Mouse (Mus musculus): ENCODE measurements around the gene Zfp715. TPM values are rescaled to one million over a fixed set of nuclear protein-coding genes. Genes with fewer than 3 reads are reported as not detected.
A peak's percentile ranks its signal among the peaks of the same experiment; 100 is the strongest.

Zfp715 gene
- total RNA-seq (2014; rRNA removed) (14.3 and 21.2 TPM in 2 replicates), polyA plus RNA-seq (2015; fragmentation: Nextera tagmentation; extraction: Ambion mirVana) (11.8 and 13.4 TPM in 2 replicates)

- no peak for TF ChIP-seq CTCF (IDR thresholded peaks at IDR 0.05; ENCODE audit: low read depth)
- WGBS, result 0% methylated on average over 33 of the region's 33 CpGs
- Histone ChIP-seq H3K9me3 (ENCODE audit: low read length) (no peaks in the 10 kb centered on the region), H3K9ac (replicated peaks; ENCODE audit: low read length) (peak within 1 kb of the TSS; percentile 80), H3K27ac (peak within 1 kb of the TSS; percentile 89), H3K4me1 (ENCODE audit: insufficient read depth, low read length) (no peaks in the 10 kb centered on the region), H3K4me3 (ENCODE audit: low read length) (peak within 1 kb of the TSS; percentile 83), H3K36me3 (ENCODE audit: insufficient read depth, low read length) (no peaks in the 10 kb centered on the region; the same call in 1 of the 2 replicates), H3K4me2 (ENCODE audit: low read depth, low read length) (peak within 1 kb of the TSS; percentile 80), H3K27me3 (ENCODE audit: insufficient read depth, low read length) (no peaks in the 10 kb centered on the region)
- DNase-seq (ENCODE audit: low spot score) (peak; percentile 98), ATAC-seq (peak; percentile 98)
Observed at GRCm38 (mm10) chr7:43313013-43313428, at the start of gene Zfp715. Zfp715 (minus strand) TSS chr7:43313294.

- no peak overlapping the region for H3K9ac ChIP-seq (replicated peaks; ENCODE audit: low read length)
- H3K4me2 ChIP-seq (ENCODE audit: low read depth, low read length), result no peak overlapping the region
- H3K9me3 ChIP-seq (ENCODE audit: low read length), result no peaks in the 10 kb centered on the region
- no peaks in the 10 kb centered on the region for H3K27me3 ChIP-seq (ENCODE audit: insufficient read depth, low read length)
- no peak for TF ChIP-seq CTCF (IDR thresholded peaks at IDR 0.05; ENCODE audit: low read depth)
- H3K36me3 ChIP-seq (ENCODE audit: insufficient read depth, low read length), result no peaks in the 10 kb centered on the region
- no peak overlapping the region for H3K27ac ChIP-seq
- no peak for ATAC-seq
- H3K4me1 ChIP-seq (ENCODE audit: insufficient read depth, low read length), result no peaks in the 10 kb centered on the region
- WGBS, result 78% methylated on average over 4 of the region's 4 CpGs
- no peak overlapping the region for H3K4me3 ChIP-seq (ENCODE audit: low read length)
- no peak for DNase-seq (ENCODE audit: low spot score)
Observed at GRCm38 (mm10) chr7:43362021-43362420, 48.9 kb upstream of the Zfp715 start.

GRCm38 (mm10) chr7:43361442-43361841 is 48.3 kb upstream of the Zfp715 start:
- TF ChIP-seq CTCF (IDR thresholded peaks at IDR 0.05; ENCODE audit: low read depth), result no peak
- WGBS, result 97% methylated on average over 1 of the region's 1 CpGs
- Histone ChIP-seq H3K36me3 (ENCODE audit: insufficient read depth, low read length) (no peaks in the 10 kb centered on the region), H3K9ac (replicated peaks; ENCODE audit: low read length) (no peak overlapping the region), H3K4me2 (ENCODE audit: low read depth, low read length) (no peak overlapping the region), H3K4me3 (ENCODE audit: low read length) (no peak overlapping the region), H3K4me1 (ENCODE audit: insufficient read depth, low read length) (no peaks in the 10 kb centered on the region), H3K27ac (no peak overlapping the region), H3K9me3 (ENCODE audit: low read length) (no peaks in the 10 kb centered on the region), H3K27me3 (ENCODE audit: insufficient read depth, low read length) (no peaks in the 10 kb centered on the region)
- DNase-seq (ENCODE audit: low spot score) (no peak), ATAC-seq (no peak)

GRCm38 (mm10) chr7:43358556-43358955 is 45.5 kb upstream of the Zfp715 start:
- H3K27ac ChIP-seq, result no peak overlapping the region
- no peaks in the 10 kb centered on the region for H3K27me3 ChIP-seq (ENCODE audit: insufficient read depth, low read length)
- DNase-seq (ENCODE audit: low spot score) (no peak), ATAC-seq (no peak)
- 91% methylated on average over 3 of the region's 3 CpGs for WGBS
- no peak overlapping the region for H3K4me2 ChIP-seq (ENCODE audit: low read depth, low read length)
- no peaks in the 10 kb centered on the region for H3K9me3 ChIP-seq (ENCODE audit: low read length)
- no peak overlapping the region for H3K4me3 ChIP-seq (ENCODE audit: low read length)
- TF ChIP-seq CTCF (IDR thresholded peaks at IDR 0.05; ENCODE audit: low read depth), result no peak
- no peaks in the 10 kb centered on the region for H3K4me1 ChIP-seq (ENCODE audit: insufficient read depth, low read length)
- H3K9ac ChIP-seq (replicated peaks; ENCODE audit: low read length), result no peak overlapping the region
- no peaks in the 10 kb centered on the region for H3K36me3 ChIP-seq (ENCODE audit: insufficient read depth, low read length)

- Histone ChIP-seq H3K9ac (replicated peaks; ENCODE audit: low read length) (no peak overlapping the region), H3K27me3 (ENCODE audit: insufficient read depth, low read length) (no peaks in the 10 kb centered on the region), H3K27ac (no peak overlapping the region), H3K36me3 (ENCODE audit: insufficient read depth, low read length) (no peaks in the 10 kb centered on the region), H3K4me1 (ENCODE audit: insufficient read depth, low read length) (no peaks in the 10 kb centered on the region), H3K4me3 (ENCODE audit: low read length) (no peak overlapping the region), H3K4me2 (ENCODE audit: low read depth, low read length) (no peak overlapping the region), H3K9me3 (ENCODE audit: low read length) (no peaks in the 10 kb centered on the region)
- no peak for DNase-seq (ENCODE audit: low spot score)
- TF ChIP-seq CTCF (IDR thresholded peaks at IDR 0.05; ENCODE audit: low read depth), result no peak
- WGBS, result 8% methylated on average over 12 of the region's 12 CpGs
- no peak for ATAC-seq
Observed at GRCm38 (mm10) chr7:43354893-43355835, 42.1 kb upstream of the Zfp715 start.

- no peak overlapping the region for H3K4me2 ChIP-seq (ENCODE audit: low read depth, low read length)
- 84% methylated on average over 4 of the region's 4 CpGs for WGBS
- ATAC-seq, result no peak
Observed at GRCm38 (mm10) chr7:43353758-43354157, 40.7 kb upstream of the Zfp715 start.

GRCm38 (mm10) chr7:43353118-43353517 is 40.0 kb upstream of the Zfp715 start:
- no peaks in the 10 kb centered on the region for H3K4me1 ChIP-seq (ENCODE audit: insufficient read depth, low read length)
- H3K9me3 ChIP-seq (ENCODE audit: low read length), result no peaks in the 10 kb centered on the region
- no peaks in the 10 kb centered on the region for H3K27me3 ChIP-seq (ENCODE audit: insufficient read depth, low read length)
- no peak overlapping the region for H3K9ac ChIP-seq (replicated peaks; ENCODE audit: low read length)
- no peaks in the 10 kb centered on the region for H3K36me3 ChIP-seq (ENCODE audit: insufficient read depth, low read length)
- no peak for TF ChIP-seq CTCF (IDR thresholded peaks at IDR 0.05; ENCODE audit: low read depth)
- 75% methylated on average over 4 of the region's 4 CpGs for WGBS
- H3K27ac ChIP-seq, result no peak overlapping the region
- no peak overlapping the region for H3K4me2 ChIP-seq (ENCODE audit: low read depth, low read length)
- no peak overlapping the region for H3K4me3 ChIP-seq (ENCODE audit: low read length)
- ATAC-seq (no peak), DNase-seq (ENCODE audit: low spot score) (no peak)

More at GRCm38 (mm10) chr7:43353758-43354157, 40.7 kb upstream of the Zfp715 start:
- Histone ChIP-seq H3K27me3 (ENCODE audit: insufficient read depth, low read length) (no peaks in the 10 kb centered on the region), H3K27ac (no peak overlapping the region), H3K4me3 (ENCODE audit: low read length) (no peak overlapping the region), H3K9me3 (ENCODE audit: low read length) (no peaks in the 10 kb centered on the region), H3K4me1 (ENCODE audit: insufficient read depth, low read length) (no peaks in the 10 kb centered on the region), H3K36me3 (ENCODE audit: insufficient read depth, low read length) (no peaks in the 10 kb centered on the region), H3K9ac (replicated peaks; ENCODE audit: low read length) (no peak overlapping the region)
- no peak for DNase-seq (ENCODE audit: low spot score)
- TF ChIP-seq CTCF (IDR thresholded peaks at IDR 0.05; ENCODE audit: low read depth), result no peak
